Mouse (Mus musculus) spleen, adult 2 months (tissue): Measurements from ENCODE around the gene Ccpg1.

Experiments used
- CTCF ChIP-seq: fragments of 200-500 bp; IDR thresholded peaks from 2 replicates; pipeline ENCODE4 v1.5.1; 2011; ENCODE audit warnings: mild to moderate bottlenecking, inconsistent platforms; ENCODE audit not compliant: insufficient read depth, insufficient read length, insufficient replicate concordance; ENCODE audit errors: extremely low read depth
- POLR2A ChIP-seq: fragments of 200-500 bp; IDR thresholded peaks from 2 replicates; pipeline ENCODE4 v1.6.1; 2011; ENCODE audit warnings: low read depth, low read length, inconsistent platforms

DNA sequence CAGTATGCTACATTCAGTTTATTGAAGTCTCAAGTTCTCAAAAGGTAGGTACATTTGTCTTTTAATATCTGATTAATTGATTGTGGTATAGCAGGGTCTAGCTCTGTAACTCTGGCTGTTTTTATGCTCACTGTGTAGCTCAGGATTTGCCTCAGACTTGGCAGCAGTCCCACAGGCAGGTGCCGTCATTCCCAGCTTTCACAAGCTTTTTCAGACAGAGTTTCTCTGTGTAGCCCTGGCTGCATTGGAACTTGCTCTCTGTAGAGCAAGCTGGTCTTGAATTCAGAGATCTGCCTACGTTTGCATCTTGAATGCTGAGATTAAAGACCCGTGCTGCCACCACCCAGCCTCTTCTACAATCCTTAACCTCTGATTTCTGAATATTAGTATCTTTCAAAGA, 16.9 kb downstream of the Ccpg1 start:
- no peak for TF ChIP-seq CTCF
- TF ChIP-seq POLR2A, result no peak
